Mouse (Mus musculus) gastrocnemius, adult 2 months (tissue): ENCODE measurements around the gene Mageh1. TPM values are rescaled to one million over a fixed set of nuclear protein-coding genes. Genes with fewer than 3 reads are reported as not detected.
A peak's percentile ranks its signal among the peaks of the same experiment; 100 is the strongest.
"Not testable (repeated sequence)": the region's sequence is repeated elsewhere in the genome, so short reads cannot be mapped to it uniquely, and the experiment has no call there.

ENCODE experiments used
- DNase-seq: peaks from one replicate; pipeline ENCODE4 v3.0.0; 2022
- H3K27ac ChIP-seq: fragments of 200-600 bp; 2 replicates; pipeline ENCODE4 v1.8.1; 2022; ENCODE audit warnings: mild to moderate bottlenecking
- H3K4me3 ChIP-seq: fragments of 200-600 bp; 2 replicates; pipeline ENCODE4 v1.8.1; 2022; ENCODE audit warnings: mild to moderate bottlenecking, moderate library complexity
- CTCF ChIP-seq: fragments of 200-600 bp; IDR thresholded peaks from 2 replicates; pipeline ENCODE4 v1.8.1; 2022; ENCODE audit warnings: antibody characterized with exemption, mild to moderate bottlenecking, moderate library complexity
- intact Hi-C: fragments of 180-260 bp; cut with DNase I; formaldehyde crosslinking; loops from one replicate; pipeline ENCODE4 v1.15.1; 2025
- long read RNA-seq, 2 experiments: library from polyadenylated mRNA; stranded (forward); transcript quantifications; one replicate each; pipeline ENCODE4 v2.0.0; 2021
- total RNA-seq, 2 experiments: library from RNA; stranded (reverse); gene quantifications; 2 replicates each; pipeline ENCODE4 v1.2.3; 2021

Mageh1 gene
- total RNA-seq: 1 to 10 TPM; 4.5 to 4.6 TPM
- long read RNA-seq, experiment 1, transcript Mageh1-201 (1 exons, 1,410 nt): major isoform, 5 of 5 reads
- long read RNA-seq, experiment 1, partial matches to known transcripts: 0 of 5 reads
- long read RNA-seq, experiment 1, other reads (novel, unspliced or antisense): 0 of 5 reads
- long read RNA-seq, experiment 2, partial matches to known transcripts: 0 of 3 reads
- long read RNA-seq, experiment 2, other reads (novel, unspliced or antisense): 0 of 3 reads

DNA sequence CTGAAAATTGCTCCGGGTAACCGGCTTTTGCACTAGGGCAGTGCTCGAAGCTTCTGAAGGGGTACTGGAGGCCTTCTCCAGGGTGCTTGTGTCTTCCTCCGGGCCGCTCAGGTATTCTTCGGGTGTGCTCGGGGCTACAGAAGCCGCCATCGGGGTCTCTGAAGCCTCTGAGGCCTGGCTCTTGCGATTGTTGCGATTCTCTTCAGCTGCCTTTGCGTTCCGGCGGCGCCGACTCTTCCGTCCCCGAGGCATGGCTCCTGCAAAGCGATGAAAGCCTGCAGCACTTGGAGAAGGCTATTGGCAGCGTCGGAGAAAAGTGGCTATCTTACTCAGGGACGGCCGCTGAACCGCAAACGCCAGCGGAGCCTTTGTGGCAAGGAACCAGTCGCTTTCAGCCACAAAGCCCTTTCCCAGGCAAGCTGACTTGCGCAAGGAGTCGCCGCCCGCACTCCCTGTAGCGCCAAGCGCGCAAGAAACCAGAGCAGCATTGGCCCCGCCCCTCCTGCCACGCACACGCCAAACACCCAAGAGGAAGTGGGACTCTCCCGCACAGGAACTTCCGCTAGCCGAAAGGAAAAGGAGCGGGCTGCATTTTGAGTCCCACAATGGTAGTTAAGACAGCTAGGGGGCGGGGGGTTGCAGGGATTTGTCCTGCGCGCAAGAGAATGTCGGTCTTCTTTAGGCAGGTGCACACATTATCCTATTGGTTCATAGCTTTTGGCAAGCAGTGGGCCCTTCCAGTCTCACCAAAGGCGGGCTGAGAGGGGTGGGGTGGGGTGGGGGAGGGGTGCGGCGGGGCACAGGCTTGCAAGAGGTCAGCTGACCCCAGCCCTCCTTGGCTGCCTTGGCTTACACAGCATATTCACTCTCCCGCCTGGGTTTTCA, at the start of gene Mageh1:
Mageh1 (minus strand) TSS at position 489 of the 885 bp plus-strand sequence.
- Histone ChIP-seq H3K27ac (peak within 1 kb of the TSS; percentile 82), H3K4me3 (peak within 1 kb of the TSS; percentile 73)
- intact Hi-C loops: no loop called here
- peak; percentile 85 for DNase-seq
- peak; percentile 23; the same call in 1 of the 2 replicates for TF ChIP-seq CTCF

GRCm38 (mm10) chrX:153037972-153038744, 783 bp upstream of the Mageh1 start:
- intact Hi-C loops, DNase-seq: not testable (repeated sequence)
- Histone ChIP-seq H3K4me3 (peak overlapping the region; percentile 73), H3K27ac (peak overlapping the region; percentile 82; the same call in 1 of the 2 replicates)

DNA sequence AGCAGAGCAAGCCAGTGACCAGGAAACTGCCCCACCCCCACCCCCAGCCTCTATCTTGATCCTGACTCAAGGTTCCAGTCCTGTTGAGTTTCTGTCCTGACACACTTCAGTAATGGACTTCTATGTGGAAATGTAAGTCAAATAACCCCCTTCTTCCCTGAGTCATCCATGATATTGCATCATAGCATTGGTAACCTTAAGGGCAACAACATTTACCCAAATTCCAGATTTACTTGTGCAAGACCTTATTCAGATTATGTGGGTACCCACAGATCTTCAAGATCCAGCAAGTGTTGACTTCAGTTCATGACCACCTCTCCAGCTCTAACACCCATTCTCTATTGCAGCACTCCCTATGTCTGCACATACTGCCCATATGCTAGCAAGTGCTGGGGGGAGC, 5.8 kb downstream of the Mageh1 start:
- intact Hi-C loops, H3K4me3 ChIP-seq, DNase-seq, H3K27ac ChIP-seq: not testable (repeated sequence)

GRCm38 (mm10) chrX:153025709-153026108, 11.7 kb downstream of the Mageh1 start:
- DNase-seq, H3K4me3 ChIP-seq, intact Hi-C loops, H3K27ac ChIP-seq: not testable (repeated sequence)

GRCm38 (mm10) chrX:153025255-153025654, 12.1 kb downstream of the Mageh1 start:
- H3K27ac ChIP-seq, intact Hi-C loops, H3K4me3 ChIP-seq, DNase-seq: not testable (repeated sequence)

GRCm38 (mm10) chrX:153007685-153008047, 29.7 kb downstream of the Mageh1 start:
- Histone ChIP-seq H3K4me3 (peak overlapping the region; percentile 80), H3K27ac (no peak overlapping the region)
- TF ChIP-seq CTCF: no peak
- no peak for DNase-seq
- intact Hi-C loops: no loop called here

DNA sequence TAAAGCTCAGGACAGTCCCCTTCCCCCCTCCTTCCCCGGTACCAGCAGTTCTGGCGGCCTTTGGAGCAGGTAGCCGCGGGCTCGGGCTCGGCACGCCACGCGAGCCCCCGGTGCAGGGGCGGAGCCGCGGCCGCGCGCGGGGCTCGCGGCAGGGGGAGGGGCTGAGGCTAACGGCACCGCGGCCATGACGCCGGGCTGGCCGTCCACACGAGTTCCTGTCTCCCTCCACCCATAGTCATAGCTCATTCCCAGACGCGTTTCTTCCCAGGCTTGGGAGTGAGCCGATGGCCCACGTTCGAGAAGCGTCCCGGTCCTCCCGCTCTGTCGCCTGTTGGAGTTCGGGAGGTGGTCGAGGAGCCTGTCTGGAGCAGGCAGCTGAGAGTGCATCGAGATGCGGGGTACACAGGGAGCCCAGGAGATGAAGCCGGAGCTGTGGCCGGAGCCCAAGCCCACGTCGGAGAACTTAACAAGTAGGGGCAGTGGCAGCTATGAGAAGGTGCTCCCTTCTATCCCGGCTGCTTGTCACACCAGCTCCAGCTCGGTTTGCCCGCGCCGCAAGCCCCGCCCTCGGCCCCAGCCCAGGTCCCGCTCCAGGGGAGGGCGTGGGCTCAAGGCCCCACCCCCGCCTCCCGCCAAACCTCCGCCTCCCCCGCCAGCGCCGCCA, 30.2 kb downstream of the Mageh1 start:
- H3K4me3 ChIP-seq: peak overlapping the region; percentile 80
- peak; percentile 55 for DNase-seq
- intact Hi-C loops: no loop called here
- TF ChIP-seq CTCF: no peak
- peak overlapping the region; percentile 46; the same call in 1 of the 2 replicates for H3K27ac ChIP-seq

- peak within 1 kb of the TSS; percentile 80 for H3K4me3 ChIP-seq
- DNase-seq: peak; percentile 21
- intact Hi-C loops: no loop called here
- peak within 1 kb of the TSS; percentile 46; the same call in 1 of the 2 replicates for H3K27ac ChIP-seq
- TF ChIP-seq CTCF: peak; percentile 41; the same call in 1 of the 2 replicates
Observed at GRCm38 (mm10) chrX:153006387-153006841, 31.0 kb downstream of the Mageh1 start, which contains the start of gene Usp51. TSS of gene Usp51 (plus strand) at chrX:153006469.

GRCm38 (mm10) chrX:152996105-152996504, 41.3 kb downstream of the Mageh1 start:
- H3K4me3 ChIP-seq, intact Hi-C loops, H3K27ac ChIP-seq, DNase-seq: not testable (repeated sequence)

DNA sequence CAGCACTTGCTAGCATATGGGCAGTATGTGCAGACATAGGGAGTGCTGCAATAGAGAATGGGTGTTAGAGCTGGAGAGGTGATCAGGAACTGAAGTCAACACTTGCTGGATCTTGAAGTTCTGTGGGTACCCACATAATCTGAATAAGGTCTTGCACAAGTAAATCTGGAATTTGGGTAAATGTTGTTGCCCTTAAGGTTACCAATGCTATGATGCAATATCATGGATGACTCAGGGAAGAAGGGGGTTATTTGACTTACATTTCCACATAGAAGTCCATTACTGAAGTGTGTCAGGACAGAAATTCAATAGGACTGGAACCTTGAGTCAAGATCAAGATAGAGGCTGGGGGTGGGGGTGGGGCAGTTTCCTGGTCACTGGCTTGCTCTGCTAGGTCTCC, 47.5 kb downstream of the Mageh1 start:
- intact Hi-C loops: loop anchor here (10.0 kb wide), 1 partner anchor 65 kb away; no protein-coding TSS in a partner anchor
- not testable (repeated sequence) for H3K27ac ChIP-seq, H3K4me3 ChIP-seq, DNase-seq

Other genes starting within 250 kb of the Mageh1 start
- gene Usp51, start 31.1 kb downstream of the Mageh1 start, total RNA-seq: not detected
- not detected for gene Foxr2, start 81.2 kb upstream of the Mageh1 start, total RNA-seq
- 1 to 10 TPM; 2.5 to 3.5 TPM for gene Rragb, start 102.4 kb upstream of the Mageh1 start, total RNA-seq
- gene Klf8, start 199.9 kb upstream of the Mageh1 start, total RNA-seq: under 1 TPM; 0.10 to 0.20 TPM